Mouse (Mus musculus) testis, adult 2 months (tissue): ENCODE measurements around the gene Ccdc71. TPM values are rescaled to one million over a fixed set of nuclear protein-coding genes. Genes with fewer than 3 reads are reported as not detected.
A peak's percentile ranks its signal among the peaks of the same experiment; 100 is the strongest.

Experiments
- H3K27ac ChIP-seq: fragments of 200-500 bp; 2 replicates; pipeline ENCODE4 v1.5.1; 2012; ENCODE audit warnings: low read depth, low read length; ENCODE audit not compliant: control insufficient read depth, insufficient read depth
- H3K27me3 ChIP-seq: fragments of 200-500 bp; 2 replicates; pipeline ENCODE4 v1.6.1; 2012; ENCODE audit warnings: mild to moderate bottlenecking, low read length, moderate library complexity; ENCODE audit not compliant: control insufficient read depth, insufficient read depth
- H3K36me3 ChIP-seq: fragments of 200-500 bp; 2 replicates; pipeline ENCODE4 v1.6.1; 2012; ENCODE audit warnings: mild to moderate bottlenecking, low read length; ENCODE audit not compliant: control insufficient read depth, insufficient read depth
- H3K4me1 ChIP-seq: fragments of 200-500 bp; 2 replicates; pipeline ENCODE4 v1.6.1; 2012; ENCODE audit warnings: low read length; ENCODE audit not compliant: control insufficient read depth, insufficient read depth
- H3K4me3 ChIP-seq: fragments of 200-500 bp; 2 replicates; pipeline ENCODE4 v1.5.1; 2012; ENCODE audit warnings: low read depth, mild to moderate bottlenecking, low read length, moderate library complexity, mixed read lengths; ENCODE audit not compliant: control insufficient read depth
- CTCF ChIP-seq: fragments of 200-500 bp; IDR thresholded peaks from 2 replicates; pipeline ENCODE4 v1.5.1; 2012; ENCODE audit warnings: low read depth, mild to moderate bottlenecking, inconsistent platforms, low read length, moderate library complexity; ENCODE audit not compliant: control insufficient read depth, insufficient read depth, insufficient replicate concordance
- POLR2A ChIP-seq: fragments of 200-500 bp; IDR thresholded peaks from 2 replicates; pipeline ENCODE4 v1.6.1; 2012; ENCODE audit warnings: low read depth, mild to moderate bottlenecking, inconsistent platforms, low read length, moderate library complexity; ENCODE audit not compliant: control insufficient read depth
- polyA plus RNA-seq: library from polyadenylated mRNA; depleted of rRNA; stranded (reverse); fragments of >200 nt; gene quantifications from 2 replicates; pipeline ENCODE4 v1.2.3, GENCODE M21; 2012; rRNA removed

Ccdc71 gene
- polyA plus RNA-seq, 1 experiment, result 19.4 TPM

- no peaks in the 10 kb centered on the region; the same call in 1 of the 2 replicates for H3K36me3 ChIP-seq
- H3K27ac ChIP-seq, result peak overlapping the region; percentile 92; the same call in 1 of the 2 replicates
- peaks cover 6% of the 10 kb centered on the region for H3K4me1 ChIP-seq
- H3K4me3 ChIP-seq, result peak overlapping the region; percentile 92
- H3K27me3 ChIP-seq, result no peaks in the 10 kb centered on the region
- TF ChIP-seq POLR2A (no peak), CTCF (no peak)
Measured at GRCm38 (mm10) chr9:108506901-108507300, 46.6 kb downstream of the Ccdc71 start.

- H3K4me3 ChIP-seq, result peak within 1 kb of the TSS; percentile 92
- H3K27ac ChIP-seq, result peak within 1 kb of the TSS; percentile 92
- H3K4me1 ChIP-seq, result peaks cover 6% of the 10 kb centered on the region
- H3K36me3 ChIP-seq, result no peaks in the 10 kb centered on the region; the same call in 1 of the 2 replicates
- TF ChIP-seq POLR2A, result peak; percentile 71; the same call in 1 of the 2 replicates
- no peak for TF ChIP-seq CTCF
- H3K27me3 ChIP-seq, result no peaks in the 10 kb centered on the region
Measured at GRCm38 (mm10) chr9:108507619-108508434, 47.5 kb downstream of the Ccdc71 start, which contains the start of gene Qars. Gene Qars (plus strand): TSS chr9:108507706.

GRCm38 (mm10) chr9:108508776-108509175, 48.4 kb downstream of the Ccdc71 start:
- Histone ChIP-seq H3K36me3 (peaks cover 1% of the 10 kb centered on the region; the same call in 1 of the 2 replicates), H3K27ac (peak overlapping the region; percentile 92; the same call in 1 of the 2 replicates), H3K4me1 (peaks cover 6% of the 10 kb centered on the region), H3K27me3 (no peaks in the 10 kb centered on the region), H3K4me3 (peak overlapping the region; percentile 92)
- TF ChIP-seq POLR2A (peak; percentile 12; the same call in 1 of the 2 replicates), CTCF (no peak)

Other genes starting within 250 kb of the Ccdc71 start
- 14.0 and 17.2 TPM in 2 replicates for gene Dag1, start 196.6 kb upstream of the Ccdc71 start, polyA plus RNA-seq
- gene Nicn1, start 170.1 kb upstream of the Ccdc71 start, polyA plus RNA-seq, result 23.1 and 24.8 TPM in 2 replicates
- 4.3 and 7.9 TPM in 2 replicates for gene Amt, start 163.7 kb upstream of the Ccdc71 start, polyA plus RNA-seq
- gene Rhoa, start 154.4 kb upstream of the Ccdc71 start, polyA plus RNA-seq, result 34.8 and 40.5 TPM in 2 replicates
- gene Tcta, start 154.4 kb upstream of the Ccdc71 start, polyA plus RNA-seq, result 40.4 and 42.0 TPM in 2 replicates
- 64.0 and 88.9 TPM in 2 replicates for gene Gpx1, start 121.6 kb upstream of the Ccdc71 start, polyA plus RNA-seq
- 115 and 116 TPM in 2 replicates for gene Usp4, start 112.7 kb upstream of the Ccdc71 start, polyA plus RNA-seq
- gene 1700102P08Rik, start 67.7 kb upstream of the Ccdc71 start, polyA plus RNA-seq, result 72.2 and 91.0 TPM in 2 replicates
- 5.3 and 5.8 TPM in 2 replicates for gene Ccdc36, start 32.0 kb upstream of the Ccdc71 start, polyA plus RNA-seq
- gene BC048562, start 24.0 kb upstream of the Ccdc71 start, polyA plus RNA-seq, result 91.8 and 100 TPM in 2 replicates
- 15.2 and 18.7 TPM in 2 replicates for gene Klhdc8b, start 1.1 kb downstream of the Ccdc71 start, polyA plus RNA-seq
- 23.3 and 24.3 TPM in 2 replicates for gene Lamb2, start 19.2 kb downstream of the Ccdc71 start, polyA plus RNA-seq
- 128 and 134 TPM in 2 replicates for gene Usp19, start 30.1 kb downstream of the Ccdc71 start, polyA plus RNA-seq
- 159 and 195 TPM in 2 replicates for gene Qars, start 47.2 kb downstream of the Ccdc71 start, polyA plus RNA-seq
- 196 and 208 TPM in 2 replicates for gene Qrich1, start 56.3 kb downstream of the Ccdc71 start, polyA plus RNA-seq
- gene Impdh2, start 99.8 kb downstream of the Ccdc71 start, polyA plus RNA-seq, result 172 and 183 TPM in 2 replicates
- 347 and 402 TPM in 2 replicates for gene Ndufaf3, start 106.9 kb downstream of the Ccdc71 start, polyA plus RNA-seq
- gene Dalrd3, start 109.4 kb downstream of the Ccdc71 start, polyA plus RNA-seq, result 184 and 185 TPM in 2 replicates
- gene Wdr6, start 118.2 kb downstream of the Ccdc71 start, polyA plus RNA-seq, result 13.4 and 13.5 TPM in 2 replicates
- 5.4 and 5.5 TPM in 2 replicates for gene P4htm, start 137.1 kb downstream of the Ccdc71 start, polyA plus RNA-seq
- gene Arih2, start 188.9 kb downstream of the Ccdc71 start, polyA plus RNA-seq, result 138 and 143 TPM in 2 replicates
- gene Slc25a20, start 201.6 kb downstream of the Ccdc71 start, polyA plus RNA-seq, result 19.7 and 20.4 TPM in 2 replicates
- gene Prkar2a, start 228.8 kb downstream of the Ccdc71 start, polyA plus RNA-seq, result 105 and 112 TPM in 2 replicates